Comparison of ENCODE assay signal across 24 mouse cellular contexts in genomic region chr4:111530537-111530936, GRCm38 (mm10).
A peak's percentile ranks its signal among the peaks of the same experiment; 100 is the strongest.
DNase-seq lines count a peak whose midpoint lies in the region; ATAC-seq and TF ChIP-seq lines count a peak whose summit lies in the region.
"Had no signal": no experiment of that assay in that cellular context is flagged by ENCODE, and none has a peak within 500 bp of the region (broad histone marks: within the 10 kb centered on the region; RNA-seq: fewer than 3 reads in every experiment).

No protein-coding gene starts in this region.

- intact Hi-C loops in heart, postnatal 25 days (cut with DNase I): no loop called here

- H3K27me3 ChIP-seq in limb, embryonic 10.5 days (ENCODE audit: low read depth, poor library complexity, severe bottlenecking): no peaks in the 10 kb centered on the region
- H3K27me3 ChIP-seq in liver, embryonic 15.5 days: no peaks in the 10 kb centered on the region
- no peaks in the 10 kb centered on the region for H3K27me3 ChIP-seq in thymus, adult 2 months (ENCODE audit: control insufficient read depth, insufficient read depth, low read length)
- H3K27me3 ChIP-seq in hindbrain, embryonic 10.5 days (ENCODE audit: insufficient read depth, poor library complexity, severe bottlenecking): no peaks in the 10 kb centered on the region
- H3K27me3 ChIP-seq: heart, embryonic 13.5 days; kidney, embryonic 15.5 days; limb, embryonic 15.5 days; neural tube, embryonic 15.5 days had no signal

- no peaks in the 10 kb centered on the region for H3K36me3 ChIP-seq in limb, embryonic 10.5 days
- no peaks in the 10 kb centered on the region for H3K36me3 ChIP-seq in liver, embryonic 15.5 days (replicated peaks)
- no peaks in the 10 kb centered on the region for H3K36me3 ChIP-seq in thymus, adult 2 months (ENCODE audit: control insufficient read depth, insufficient read depth, low read length)
- H3K36me3 ChIP-seq in hindbrain, embryonic 10.5 days: no peaks in the 10 kb centered on the region
- H3K36me3 ChIP-seq: heart, embryonic 13.5 days; kidney, embryonic 15.5 days; limb, embryonic 15.5 days; midbrain, embryonic 10.5 days; neural tube, embryonic 15.5 days had no signal

- WGBS in limb, embryonic 10.5 days: 92% methylated on average over 2 of the region's 2 CpGs
- 25% methylated on average over 2 of the region's 2 CpGs for WGBS in liver, embryonic 15.5 days (ENCODE audit: insufficient replicate concordance)
- WGBS in thymus, adult 2 months: 60% methylated on average over 2 of the region's 2 CpGs
- WGBS in hindbrain, embryonic 10.5 days: 91% methylated on average over 2 of the region's 2 CpGs

- no peaks in the 10 kb centered on the region for H3K4me1 ChIP-seq in limb, embryonic 10.5 days
- peaks cover 31% of the 10 kb centered on the region for H3K4me1 ChIP-seq in liver, embryonic 15.5 days (replicated peaks)
- no peaks in the 10 kb centered on the region for H3K4me1 ChIP-seq in thymus, adult 2 months (replicated peaks; ENCODE audit: control insufficient read depth, insufficient read depth, low read length)
- no peaks in the 10 kb centered on the region for H3K4me1 ChIP-seq in hindbrain, embryonic 10.5 days (replicated peaks)
- H3K4me1 ChIP-seq: kidney, embryonic 15.5 days; limb, embryonic 15.5 days; midbrain, embryonic 10.5 days; neural tube, embryonic 15.5 days had no signal

- peak overlapping the region; percentile 43 for H3K4me2 ChIP-seq in liver, embryonic 15.5 days
- H3K4me2 ChIP-seq: heart, embryonic 13.5 days; hindbrain, embryonic 14.5 days; kidney, embryonic 15.5 days; limb, embryonic 15.5 days; neural tube, embryonic 15.5 days had no signal

- no peaks in the 10 kb centered on the region for H3K9me3 ChIP-seq in limb, embryonic 10.5 days (replicated peaks)
- H3K9me3 ChIP-seq in liver, embryonic 15.5 days (replicated peaks): no peaks in the 10 kb centered on the region
- H3K9me3 ChIP-seq in hindbrain, embryonic 10.5 days: no peaks in the 10 kb centered on the region
- H3K9me3 ChIP-seq: heart, embryonic 13.5 days; kidney, embryonic 15.5 days; limb, embryonic 15.5 days; midbrain, embryonic 10.5 days; neural tube, embryonic 15.5 days had no signal

- ATAC-seq in liver, embryonic 15.5 days (ENCODE audit: insufficient read depth): peak; percentile 98
- ATAC-seq: forebrain, embryonic 14.5 days had no signal

- peak; percentile 22 for DNase-seq in heart, adult 11 months
- no peak for DNase-seq in heart, postnatal 25 days (ENCODE audit: low spot score)
- DNase-seq in c-Kit-positive CD71-positive TER-119-negative erythroid progenitor cells, embryonic 14.5 days (ENCODE audit: low read depth): peak; percentile 20
- peak; percentile 14 for DNase-seq in limb, embryonic 10.5 days (ENCODE audit: low spot score)
- DNase-seq in kidney, postnatal 14 days: no peak
- DNase-seq in thymus, adult 2 months: no peak
- no peak for DNase-seq in hindbrain, embryonic 10.5 days (ENCODE audit: low spot score)
- DNase-seq: adrenal gland, postnatal 36 days; cerebellum, adult 18-20 months; cerebellum, postnatal 14 days; gastrocnemius, postnatal 10 days; heart, adult 18-20 months; heart, postnatal 36 days; kidney, postnatal 4 days; lung, postnatal 4 days; thymus, postnatal 14 days had no signal

- no peak for TF ChIP-seq POLR2A in thymus, adult 2 months (IDR thresholded peaks at IDR 0.05; ENCODE audit: control insufficient read depth, extremely low read depth, insufficient read depth, low read length, poor library complexity)

- no peak overlapping the region for H3K4me3 ChIP-seq in limb, embryonic 10.5 days
- no peak overlapping the region for H3K4me3 ChIP-seq in liver, embryonic 15.5 days (replicated peaks)
- no peak overlapping the region for H3K4me3 ChIP-seq in thymus, adult 2 months (ENCODE audit: control insufficient read depth, insufficient read depth, low read length)
- H3K4me3 ChIP-seq in hindbrain, embryonic 10.5 days: no peak overlapping the region
- H3K4me3 ChIP-seq: heart, embryonic 13.5 days; kidney, embryonic 15.5 days; limb, embryonic 15.5 days; midbrain, embryonic 10.5 days; neural tube, embryonic 15.5 days had no signal

- no peak overlapping the region for H3K27ac ChIP-seq in limb, embryonic 10.5 days
- peak overlapping the region; percentile 72 for H3K27ac ChIP-seq in liver, embryonic 15.5 days (replicated peaks)
- no peak overlapping the region for H3K27ac ChIP-seq in thymus, adult 2 months (ENCODE audit: control insufficient read depth, insufficient read depth, low read length)
- H3K27ac ChIP-seq in hindbrain, embryonic 10.5 days: no peak overlapping the region
- H3K27ac ChIP-seq: heart, embryonic 13.5 days; hindbrain, embryonic 14.5 days; kidney, embryonic 15.5 days; limb, embryonic 15.5 days; midbrain, embryonic 10.5 days; neural tube, embryonic 15.5 days had no signal

- TF ChIP-seq CTCF in thymus, adult 2 months (IDR thresholded peaks at IDR 0.05; ENCODE audit: borderline replicate concordance, control insufficient read depth, extremely low read depth, insufficient read depth, low read length, poor library complexity): no peak

- H3K9ac ChIP-seq in liver, embryonic 15.5 days: no peak overlapping the region
- H3K9ac ChIP-seq: heart, embryonic 13.5 days; hindbrain, embryonic 14.5 days; kidney, embryonic 15.5 days; limb, embryonic 15.5 days; neural tube, embryonic 15.5 days had no signal

Comparison
In these comparisons a context has a peak if more than half of its experiments do, and no peak if none do; other contexts are left out.
1. DNase-seq: peak in heart, adult 11 months (single experiment), c-Kit-positive CD71-positive TER-119-negative erythroid progenitor cells, embryonic 14.5 days (single experiment) and limb, embryonic 10.5 days (single experiment); none in heart, postnatal 25 days (single experiment), kidney, postnatal 14 days (single experiment), thymus, adult 2 months (single experiment) and hindbrain, embryonic 10.5 days (single experiment).